Mouse (Mus musculus) spleen, postnatal 14 days (tissue): ENCODE measurements around the gene Pdzd2.
"Not testable (repeated sequence)": the region's sequence is repeated elsewhere in the genome, so short reads cannot be mapped to it uniquely, and the experiment has no call there.

Source experiments
- DNase-seq, 2 experiments: peaks; one replicate each; pipeline ENCODE4 v3.0.0; 2021 to 2022; ENCODE audit warnings: low spot score in 2 of 2

Pdzd2 gene

DNA sequence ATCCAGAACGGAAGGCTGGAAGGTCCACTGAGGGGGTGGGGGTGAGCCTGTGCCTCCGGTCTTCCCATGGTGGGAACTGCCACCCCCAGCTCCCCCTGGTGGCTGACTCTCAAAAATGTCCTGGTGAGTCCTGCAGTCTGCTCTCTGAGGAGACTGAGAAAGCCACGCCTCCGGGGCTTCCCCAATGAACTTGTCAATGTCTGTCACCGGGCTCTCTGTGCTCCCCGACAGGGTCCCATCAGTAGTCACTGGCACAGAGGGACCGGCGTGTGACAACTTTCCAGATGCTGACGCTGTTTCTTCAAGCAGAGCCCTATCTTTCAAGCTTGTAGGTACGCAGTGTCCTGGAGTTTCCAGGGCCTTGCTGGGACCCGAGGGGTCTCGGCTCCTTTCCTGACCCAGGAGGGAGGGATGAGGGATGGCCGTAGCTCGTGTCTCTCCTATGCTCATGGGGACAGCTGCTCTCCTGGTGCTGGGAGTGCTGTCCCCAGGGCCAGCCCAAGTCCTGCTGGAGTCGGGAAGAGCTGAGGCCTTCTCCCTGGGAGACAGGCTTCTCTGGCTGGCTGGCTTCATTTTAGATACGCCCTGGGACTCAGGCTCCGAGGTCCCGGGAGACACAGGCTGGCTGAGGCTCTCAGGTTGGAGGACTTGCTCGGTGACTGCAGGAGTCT lies 363.9 kb downstream of the Pdzd2 start:
- DNase-seq, result peak; percentile 63 to 77

DNA sequence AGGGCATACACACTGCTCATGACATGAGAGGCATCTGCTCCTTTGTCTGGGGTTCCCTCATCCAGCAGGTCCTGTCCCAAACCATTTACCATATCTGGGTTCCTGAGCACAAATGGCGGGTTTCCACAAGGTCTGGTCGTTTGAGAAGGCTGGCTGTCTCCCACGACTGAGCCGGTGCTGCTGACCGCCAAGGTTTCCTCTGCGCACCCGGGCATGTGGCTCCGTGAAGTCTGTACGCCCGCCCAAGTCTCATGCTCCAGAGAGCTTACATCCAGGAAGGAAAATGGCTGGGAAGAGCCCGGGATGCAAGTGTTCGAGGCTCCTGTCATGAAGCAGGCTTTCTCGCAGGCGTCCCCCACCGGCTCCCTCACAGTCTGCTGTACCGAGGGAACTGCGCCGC lies 364.8 kb downstream of the Pdzd2 start:
- no peak for DNase-seq

DNA sequence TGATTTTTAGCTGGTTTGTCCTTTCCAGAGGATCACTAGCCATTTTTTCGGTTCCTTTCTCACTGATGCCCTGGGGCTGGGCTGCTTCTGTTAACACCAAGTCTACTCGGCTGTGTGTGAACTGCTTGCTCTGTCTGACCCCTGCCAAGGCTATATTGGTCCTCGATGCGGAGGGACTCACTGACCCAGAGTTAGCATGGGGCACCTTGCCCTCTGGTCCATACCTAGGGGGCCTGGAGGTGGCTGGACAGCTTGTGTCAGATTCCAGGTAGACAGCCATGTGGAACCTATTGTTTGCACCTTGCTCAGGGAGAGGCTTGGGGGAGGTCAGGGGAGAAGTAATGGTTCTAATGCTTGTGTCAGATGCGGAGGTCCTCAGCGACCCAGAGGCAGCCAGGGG lies 365.8 kb downstream of the Pdzd2 start:
- DNase-seq, result no peak

DNA sequence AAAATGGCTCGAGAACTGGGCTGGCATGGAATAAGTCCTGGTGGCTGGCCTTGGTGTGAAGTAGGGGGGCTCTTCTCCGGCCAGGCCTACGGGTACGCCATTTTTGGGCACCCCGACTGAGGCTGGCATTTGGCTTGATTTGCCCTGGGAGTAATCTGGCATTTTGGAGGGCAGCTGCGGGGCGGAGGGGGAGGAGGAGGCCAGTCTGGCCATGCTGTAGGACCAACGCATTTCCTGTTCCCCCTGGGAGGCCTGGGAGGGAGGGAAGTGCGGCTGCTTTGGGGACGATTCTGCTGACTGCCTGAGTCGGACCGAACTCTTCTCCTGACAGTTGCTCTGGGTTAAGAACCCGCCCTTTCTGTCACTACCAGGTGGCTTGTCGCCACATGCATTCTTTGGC lies 366.2 kb downstream of the Pdzd2 start:
- DNase-seq, result no peak

DNA sequence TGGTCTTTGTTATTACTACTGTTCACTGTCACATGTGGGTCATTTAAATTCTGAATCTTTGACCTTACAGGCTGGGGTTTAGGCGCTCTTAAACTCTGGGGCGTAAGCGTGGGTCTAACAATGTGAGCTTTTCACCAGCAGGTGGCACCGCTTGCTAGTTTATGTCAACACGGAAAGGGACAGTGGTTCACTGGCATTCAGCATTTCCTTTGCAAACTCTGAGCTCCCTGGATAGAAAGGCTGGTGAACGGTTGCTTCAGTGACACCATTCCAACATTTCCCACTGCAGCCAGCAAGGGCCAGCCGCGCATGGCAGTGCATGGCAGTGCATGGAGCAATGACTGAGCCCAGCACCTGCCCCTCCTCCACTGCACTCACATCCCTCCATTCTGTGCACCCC lies 368.5 kb downstream of the Pdzd2 start:
- DNase-seq, result peak; percentile 39 to 57

DNA sequence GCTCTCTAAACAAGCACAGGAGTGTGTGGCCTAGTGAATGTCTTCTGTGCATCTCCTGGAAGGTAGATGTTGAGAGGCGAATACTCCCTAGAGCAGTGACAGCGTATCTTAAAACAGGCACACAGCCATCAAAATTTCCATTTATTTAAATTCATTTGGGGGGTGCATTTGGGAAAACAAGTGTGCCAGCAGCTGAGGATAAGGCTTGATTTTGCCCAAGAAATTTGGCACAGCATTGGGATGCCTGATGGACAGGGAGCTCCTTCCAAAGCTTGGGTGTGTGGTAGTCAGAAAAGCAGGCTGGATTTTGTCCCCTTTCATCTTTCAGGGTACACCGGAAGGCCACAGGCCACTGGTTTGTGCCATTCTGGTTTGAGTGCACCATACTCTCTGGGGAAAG lies 369.6 kb downstream of the Pdzd2 start:
- no peak for DNase-seq

DNA sequence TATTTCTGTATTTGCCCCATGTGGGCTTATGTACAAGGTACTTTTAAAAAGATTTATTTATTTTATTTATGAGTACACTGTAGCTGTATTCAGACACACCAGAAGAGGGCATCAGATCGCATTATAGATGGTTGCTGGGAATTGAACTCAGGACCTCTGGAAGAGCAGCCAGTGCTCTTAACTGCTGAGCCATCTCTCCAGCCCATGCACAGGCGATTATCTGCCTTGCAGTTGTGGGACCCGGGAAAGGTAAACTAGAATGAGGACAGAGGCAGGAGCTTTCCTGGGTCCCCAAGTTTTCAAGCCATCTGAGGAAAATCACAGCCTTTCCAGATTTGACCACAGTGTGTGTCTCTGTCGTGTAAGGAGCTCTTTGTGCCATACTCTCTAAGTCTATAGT lies 370.9 kb downstream of the Pdzd2 start:
- no peak for DNase-seq

DNA sequence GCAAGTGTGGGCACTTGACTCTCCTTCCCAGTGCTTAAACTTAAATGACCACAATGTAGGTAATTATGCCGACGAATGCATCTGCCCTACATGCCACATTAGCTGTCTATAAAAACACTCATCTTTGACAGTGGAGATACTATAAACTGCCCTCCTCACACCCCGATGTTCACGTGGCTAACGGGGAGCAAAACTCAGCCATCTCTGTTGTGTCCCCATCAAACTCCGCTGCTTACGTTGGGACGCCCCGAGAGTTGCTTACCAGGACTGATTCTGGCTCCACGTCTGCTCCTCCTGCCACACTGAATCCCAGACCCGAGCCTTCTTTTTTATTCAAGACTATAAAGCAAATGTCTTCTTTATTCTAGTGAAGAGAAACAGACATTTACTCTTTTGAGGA lies 371.4 kb downstream of the Pdzd2 start:
- DNase-seq, result no peak

DNA sequence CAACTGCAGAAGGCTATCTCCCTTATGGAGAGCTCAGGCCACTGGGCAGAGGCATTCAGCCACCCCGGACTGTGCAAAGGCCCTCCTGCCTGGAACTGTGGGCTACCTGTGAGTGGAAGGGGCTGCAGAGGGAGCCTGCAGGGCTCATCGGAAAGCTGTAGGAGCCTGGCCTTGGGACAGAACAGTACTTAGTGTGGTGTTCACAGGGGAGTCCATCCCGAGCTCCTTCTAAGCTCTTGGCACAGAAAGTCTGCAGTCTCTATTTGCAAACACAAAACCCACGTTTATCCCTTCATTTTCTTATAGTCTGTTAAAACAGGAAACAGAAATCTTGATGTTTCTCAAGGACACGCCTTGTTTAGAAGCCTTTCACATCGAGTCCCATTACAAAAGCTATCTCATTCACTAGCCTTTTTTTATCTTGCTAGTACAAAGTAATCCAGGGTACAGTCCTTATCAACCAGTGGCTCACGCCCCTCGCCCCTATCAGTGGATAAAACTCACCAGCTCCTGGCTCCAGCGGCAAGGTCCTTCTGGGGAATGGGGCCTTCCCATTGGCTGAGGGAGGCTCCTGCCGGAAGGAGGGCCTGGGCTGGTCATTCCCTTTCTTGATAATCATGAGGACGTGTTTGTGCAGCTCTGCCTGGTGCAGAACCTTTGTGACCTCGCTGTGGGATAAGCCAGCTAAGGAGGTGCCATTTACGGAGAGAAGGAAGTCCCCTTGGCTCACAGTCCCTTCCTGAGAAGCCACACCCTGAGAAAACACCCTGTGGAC lies 372.2 kb downstream of the Pdzd2 start:
- no peak for DNase-seq

DNA sequence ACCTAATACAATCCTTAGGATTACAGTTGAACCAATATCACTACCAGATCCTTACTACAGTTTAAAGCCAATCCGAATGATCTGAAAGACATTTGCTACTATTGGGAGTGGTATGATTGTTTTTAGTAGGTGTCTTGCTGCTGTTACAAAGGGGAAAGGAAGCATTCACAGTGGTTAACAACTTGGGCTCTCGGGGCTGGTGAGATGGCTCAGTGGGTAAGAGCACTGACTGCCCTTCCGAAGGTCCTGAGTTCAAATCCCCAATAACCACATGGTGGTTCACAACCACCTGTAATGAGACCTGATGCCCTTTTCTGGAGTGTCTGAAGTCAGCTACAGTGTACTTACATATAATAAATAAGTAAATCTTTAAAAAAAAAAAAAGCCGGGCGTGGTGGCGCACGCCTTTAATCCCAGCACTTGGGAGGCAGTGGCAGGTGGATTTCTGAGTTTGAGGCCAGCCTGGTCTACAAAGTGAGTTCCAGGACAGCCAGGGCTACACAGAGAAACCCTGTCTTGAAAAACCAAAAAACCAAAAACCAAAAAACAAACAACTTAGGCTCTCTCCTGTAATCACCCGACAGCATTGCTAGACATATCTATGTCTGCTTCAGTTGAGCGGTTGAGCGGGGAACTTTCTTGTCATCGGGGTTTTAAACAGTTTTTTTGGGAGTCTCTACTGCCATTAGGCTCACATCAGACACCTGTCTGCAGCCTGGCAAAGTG lies 373.0 kb downstream of the Pdzd2 start:
- DNase-seq, result not testable (repeated sequence)

DNA sequence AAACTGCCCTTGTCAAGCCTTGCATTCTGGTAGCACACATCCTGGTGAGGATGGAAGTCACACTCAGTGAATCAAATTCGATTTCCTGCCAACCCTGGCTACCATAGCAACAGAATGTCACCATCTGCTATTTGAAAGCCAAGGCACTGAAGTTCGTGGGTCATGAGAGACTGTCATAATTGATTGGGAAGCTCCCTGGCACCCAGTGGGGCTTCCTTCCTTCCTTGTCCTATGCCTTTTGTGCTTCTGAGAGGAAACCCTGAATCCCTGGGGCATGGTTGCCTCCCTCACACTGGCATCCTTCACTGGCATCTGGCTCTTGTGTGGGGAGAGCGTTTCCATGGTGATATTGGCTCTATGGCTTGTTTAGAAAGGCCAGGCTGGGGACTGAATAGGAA lies 373.7 kb downstream of the Pdzd2 start:
- DNase-seq, result no peak

DNA sequence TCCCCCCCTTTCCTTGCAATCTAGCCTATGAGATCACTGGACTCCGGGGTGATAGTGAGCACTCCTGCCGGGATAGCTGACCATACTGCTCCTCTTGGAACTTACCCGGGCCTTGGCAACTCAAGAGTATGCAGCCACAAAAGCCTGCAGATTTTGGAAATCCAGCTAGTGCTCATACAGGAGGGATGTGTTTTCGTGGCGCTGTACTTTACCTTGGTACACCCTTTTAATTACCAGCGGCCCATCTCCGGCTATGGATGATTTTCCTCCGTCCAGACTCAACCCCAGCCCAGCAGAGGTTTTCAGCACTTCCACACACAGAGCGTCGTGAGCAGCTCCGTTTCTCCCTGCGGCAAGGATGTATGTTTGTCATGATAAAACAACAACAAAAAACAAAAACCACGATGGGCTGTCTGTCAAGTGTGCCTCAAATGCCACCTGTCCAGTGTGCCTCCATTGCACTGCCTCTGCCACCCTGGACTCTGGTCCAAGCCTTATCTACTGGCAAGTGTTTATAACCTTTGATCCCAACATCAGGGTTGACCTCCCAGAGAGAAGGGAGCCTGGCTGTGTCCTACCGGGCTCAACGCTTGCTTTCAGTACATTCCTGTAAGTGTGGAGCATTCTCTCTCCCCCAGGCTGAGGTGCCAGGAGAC lies 374.2 kb downstream of the Pdzd2 start:
- DNase-seq, result no peak

DNA sequence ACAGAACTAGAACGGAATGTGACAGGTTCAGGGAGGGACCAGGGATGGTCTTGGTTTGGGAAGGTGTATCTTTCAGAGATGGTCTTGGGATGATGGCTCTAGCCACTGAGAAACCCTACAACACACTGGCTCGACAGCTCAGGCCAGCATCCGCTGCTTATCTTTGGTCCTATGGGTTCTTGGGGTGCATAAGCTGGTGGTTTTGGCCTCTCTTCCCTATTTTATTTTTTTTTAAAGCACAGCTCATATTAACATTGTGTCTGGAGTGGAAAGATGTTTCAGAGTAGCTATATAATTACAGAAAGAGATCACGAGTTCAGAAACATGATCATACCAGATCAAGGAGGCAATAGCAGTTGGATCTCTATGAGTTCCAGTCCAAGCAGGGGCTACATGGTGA lies 375.6 kb downstream of the Pdzd2 start:
- DNase-seq, result no peak

DNA sequence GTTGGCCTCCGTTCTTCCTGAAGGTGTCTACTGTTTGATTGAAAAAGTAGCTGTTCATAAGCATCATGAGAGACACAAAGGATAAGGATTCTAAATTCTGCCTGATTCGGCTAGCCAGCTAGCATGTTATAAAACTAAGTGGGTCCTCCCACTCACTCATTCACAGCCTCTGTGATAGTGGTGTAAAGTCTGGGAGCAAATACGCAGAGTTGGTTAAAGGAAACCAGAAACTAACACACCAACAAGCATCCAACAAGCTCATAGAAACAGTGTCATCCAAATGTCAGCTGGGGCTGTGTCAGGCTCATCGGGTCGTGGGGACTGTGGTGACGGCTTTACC lies 377.1 kb downstream of the Pdzd2 start:
- DNase-seq, result no peak

DNA sequence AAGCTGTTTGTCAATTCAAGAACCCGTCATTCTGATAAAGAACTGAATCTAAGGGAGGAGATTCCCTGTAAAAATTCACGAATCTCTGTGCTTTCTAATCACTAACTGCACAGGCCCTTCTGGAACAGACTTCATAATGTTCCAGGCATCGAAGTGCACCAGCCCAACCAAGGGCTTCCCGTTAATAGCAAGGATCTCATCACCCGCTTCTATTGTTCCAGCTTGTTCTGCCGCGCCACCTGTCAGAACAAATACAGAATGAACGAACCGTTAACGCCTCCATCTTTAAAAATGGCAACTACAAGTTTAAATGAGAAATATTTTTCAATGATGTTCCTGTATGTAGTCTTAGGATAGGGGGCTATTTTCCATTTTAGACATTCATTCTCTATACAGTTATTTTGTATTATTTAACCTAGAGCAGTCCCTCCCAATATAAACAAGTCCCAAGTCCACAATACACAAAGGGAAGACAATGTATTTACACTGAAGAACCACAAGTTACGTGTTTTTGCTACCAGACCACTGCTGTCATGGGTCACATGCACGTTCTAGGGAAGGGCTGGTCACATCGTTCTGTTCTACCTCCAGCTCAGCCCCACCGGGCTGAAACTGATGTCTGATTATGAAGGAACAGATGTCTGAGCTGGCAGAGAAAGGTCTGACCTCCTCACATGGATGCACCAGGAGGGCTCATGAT lies 377.6 kb downstream of the Pdzd2 start:
- DNase-seq, result no peak

DNA sequence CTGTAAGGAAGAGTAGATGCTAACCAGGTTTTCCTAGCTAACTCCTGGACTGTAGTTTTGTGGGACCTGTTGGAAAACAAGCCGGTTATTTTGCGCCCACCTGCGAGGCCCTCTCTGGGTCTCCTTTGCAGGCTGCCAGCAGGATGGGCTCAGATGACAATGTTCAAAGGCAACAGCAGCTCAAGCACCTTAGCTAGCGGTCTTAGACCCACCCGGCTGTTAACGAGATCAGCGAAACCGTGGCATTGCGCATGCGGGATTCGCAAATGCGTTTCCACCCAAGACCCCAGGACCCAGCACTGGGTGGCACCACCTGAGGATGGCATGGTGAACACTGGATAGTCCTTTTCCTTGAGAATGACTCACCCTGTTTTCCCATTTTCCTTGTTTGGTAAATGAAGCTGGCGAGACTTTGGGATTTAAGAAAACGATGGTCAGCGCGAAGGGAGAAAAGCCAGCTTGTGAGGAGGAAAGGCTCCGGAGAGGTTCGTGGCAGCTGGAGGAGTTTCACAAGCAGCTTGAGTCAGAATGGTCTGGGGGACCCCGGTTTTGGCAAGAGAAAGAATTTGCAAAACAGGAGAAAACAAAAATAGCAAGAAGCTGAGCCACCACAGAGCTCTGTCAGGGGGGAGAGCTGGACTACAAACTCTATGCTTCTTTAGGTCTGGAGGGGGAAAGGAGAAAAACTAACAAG lies 379.1 kb downstream of the Pdzd2 start:
- DNase-seq, result no peak

DNA sequence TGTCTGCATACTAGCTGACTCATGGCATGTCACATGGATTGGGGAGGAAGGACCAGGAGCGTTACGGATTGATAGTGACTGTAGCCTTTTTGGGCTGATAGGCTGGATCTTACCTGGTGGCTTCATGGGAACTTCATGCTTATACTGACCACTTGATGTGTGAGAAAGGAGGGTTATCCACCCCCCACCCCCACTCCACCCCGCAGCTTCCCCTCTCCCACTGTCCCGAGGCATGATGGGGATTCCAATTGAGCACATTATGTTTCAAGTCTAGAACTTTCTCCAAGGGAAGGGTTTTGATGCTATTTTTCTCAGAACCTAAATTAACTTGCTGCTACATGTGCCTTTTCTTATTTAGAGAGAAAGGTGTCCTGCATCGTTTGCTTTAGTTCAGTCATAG lies 381.3 kb downstream of the Pdzd2 start:
- DNase-seq, result no peak

DNA sequence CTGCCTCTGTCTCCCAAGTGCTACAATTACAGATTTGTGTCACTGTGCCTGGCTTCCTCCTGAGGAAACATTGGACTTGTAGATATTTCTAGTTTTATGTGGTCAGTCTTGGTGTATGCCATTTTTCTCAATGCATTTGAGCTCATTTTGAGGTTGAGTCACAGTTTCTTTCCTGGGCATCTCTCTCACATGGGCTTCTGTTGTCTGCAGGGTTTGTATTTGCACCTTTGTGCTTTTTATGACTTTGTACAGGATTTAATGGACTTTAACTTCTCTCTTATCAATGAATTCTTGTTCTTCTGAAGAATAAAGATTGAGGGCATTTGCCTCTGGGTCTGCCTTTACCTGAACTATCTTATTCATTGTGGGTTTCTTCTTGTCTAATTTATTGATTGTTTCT lies 382.3 kb downstream of the Pdzd2 start:
- no peak for DNase-seq

DNA sequence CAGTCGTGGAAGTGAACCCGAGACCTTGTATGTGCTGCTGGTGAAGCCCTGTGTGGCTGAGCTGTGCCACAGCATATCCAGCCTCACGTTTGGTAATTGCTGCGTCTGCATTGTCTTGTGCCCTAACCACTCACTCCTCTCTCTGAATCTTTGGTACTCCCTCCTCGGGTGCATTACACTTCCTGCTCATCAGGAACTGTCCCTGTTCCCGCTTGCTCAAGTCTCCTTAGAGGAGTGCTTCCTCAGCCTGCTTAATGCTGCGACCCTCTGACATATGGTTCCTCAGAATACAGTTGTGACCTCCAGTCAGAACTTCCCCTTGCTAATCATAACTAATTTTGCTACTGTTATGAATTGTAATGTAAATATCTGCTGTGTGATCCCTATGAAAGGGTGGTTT lies 383.8 kb downstream of the Pdzd2 start:
- no peak for DNase-seq

DNA sequence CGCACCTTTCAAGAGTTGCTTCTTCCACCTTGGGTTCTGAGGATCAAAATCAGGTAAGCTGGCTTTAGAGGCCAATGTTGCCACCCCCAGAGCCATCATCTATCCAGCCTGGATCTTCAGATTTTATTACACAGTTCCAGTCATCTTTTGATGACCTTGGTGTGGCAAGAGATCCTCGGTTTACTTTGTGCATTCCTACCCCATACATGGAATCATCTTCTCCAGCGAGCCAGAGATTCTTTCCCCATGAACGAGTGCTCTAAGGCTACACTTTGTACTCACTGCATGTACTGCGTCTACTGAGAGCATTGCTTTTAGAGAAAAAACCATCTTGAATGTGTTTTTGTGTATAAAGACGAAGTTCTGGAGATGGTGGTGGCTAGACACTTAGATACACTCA lies 384.5 kb downstream of the Pdzd2 start:
- DNase-seq, result no peak

DNA sequence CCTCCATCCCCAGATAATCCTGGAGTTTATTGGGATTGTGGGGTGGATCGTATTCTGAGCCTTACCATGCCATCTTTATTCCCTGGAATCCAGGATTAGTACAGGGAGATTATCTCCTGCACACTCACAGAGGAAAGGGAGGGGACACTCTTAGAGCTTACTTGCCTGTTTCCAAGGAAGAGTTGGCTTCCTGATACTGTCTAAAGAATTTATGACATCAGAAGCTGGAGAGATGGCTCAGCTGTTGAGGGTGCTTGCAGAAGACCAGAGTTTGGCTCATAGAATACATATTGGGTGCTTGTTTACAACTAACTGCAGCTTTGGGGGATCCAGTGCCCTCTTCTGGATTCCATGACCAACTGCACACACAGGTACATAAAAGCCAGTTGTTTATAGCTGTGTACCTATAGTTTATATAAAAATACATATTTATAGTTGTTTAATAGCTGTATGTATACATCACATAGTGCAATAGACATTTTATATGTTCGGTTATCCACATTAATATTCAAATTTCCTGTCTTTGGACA lies 385.4 kb downstream of the Pdzd2 start:
- no peak for DNase-seq
